Mouse (Mus musculus) megakaryocyte, embryonic 14.5 days (primary cell): Measurements from ENCODE around the gene Maml3.

Experiments
- FLI1 ChIP-seq: IDR thresholded peaks from 2 replicates; pipeline ENCODE4 v1.6.1; 2012; ENCODE audit warnings: low read length, inconsistent platforms, mixed read lengths
- GATA1 ChIP-seq: IDR thresholded peaks from 3 replicates; pipeline ENCODE4 v1.6.1; 2012; ENCODE audit warnings: mixed read lengths, low read length, inconsistent platforms, borderline replicate concordance

DNA sequence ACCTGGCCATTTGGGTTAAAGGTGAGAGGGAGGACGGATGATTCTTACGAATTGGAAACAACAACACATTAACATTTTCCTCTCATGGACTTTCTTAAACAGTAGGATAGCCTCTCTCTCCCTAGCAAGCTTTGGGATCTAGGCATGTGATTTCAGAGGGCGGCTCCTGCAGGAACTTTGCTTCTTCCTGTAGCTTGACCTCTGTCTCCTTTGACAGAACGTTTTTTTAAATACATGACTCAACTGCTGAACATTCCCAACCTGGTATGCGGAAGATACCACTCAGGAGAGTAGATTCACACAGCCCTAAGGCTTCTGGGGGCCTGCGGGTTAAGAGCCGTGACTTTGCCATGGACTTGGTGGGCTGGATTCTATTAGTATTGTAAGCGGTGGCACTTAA lies 455.4 kb downstream of the Maml3 start:
- TF ChIP-seq GATA1 (no peak), FLI1 (no peak)
